Mouse (Mus musculus) adrenal gland, adult 8-10 months (tissue): Measurements from ENCODE around the gene 3110082I17Rik. TPM values are rescaled to one million over a fixed set of nuclear protein-coding genes. Genes with fewer than 3 reads are reported as not detected.
"Not testable (repeated sequence)": the region's sequence is repeated elsewhere in the genome, so short reads cannot be mapped to it uniquely, and the experiment has no call there.

Source experiments
- DNase-seq: peaks from one replicate; pipeline ENCODE4 v3.0.0; 2022
- total RNA-seq, 4 experiments: library from RNA; stranded (reverse); gene quantifications; 2 replicates each; pipeline ENCODE4 v1.2.4; 2022

3110082I17Rik gene
- total RNA-seq, 4 experiments from 2014 or later, result 7.3 to 20.6 (median 14.4) TPM

- DNase-seq, result no peak
Observed at GRCm38 (mm10) chr5:139349713-139350112, 110.6 kb downstream of the 3110082I17Rik start.

GRCm38 (mm10) chr5:139347225-139347624 lies 113.1 kb downstream of the 3110082I17Rik start:
- no peak for DNase-seq

- DNase-seq, result no peak
Observed at GRCm38 (mm10) chr5:139345364-139345714, 115.0 kb downstream of the 3110082I17Rik start.

GRCm38 (mm10) chr5:139344687-139345363 lies 115.5 kb downstream of the 3110082I17Rik start:
- peak; percentile 95 for DNase-seq

- DNase-seq, result peak; percentile 50
Observed at GRCm38 (mm10) chr5:139344021-139344686, 116.2 kb downstream of the 3110082I17Rik start.

GRCm38 (mm10) chr5:139338891-139339290 lies 121.4 kb downstream of the 3110082I17Rik start:
- no peak for DNase-seq

GRCm38 (mm10) chr5:139338403-139338802 lies 121.9 kb downstream of the 3110082I17Rik start:
- no peak for DNase-seq

GRCm38 (mm10) chr5:139337826-139338370 lies 122.4 kb downstream of the 3110082I17Rik start:
- no peak for DNase-seq

- no peak for DNase-seq
Observed at GRCm38 (mm10) chr5:139335634-139336033, 124.7 kb downstream of the 3110082I17Rik start.

GRCm38 (mm10) chr5:139334394-139334793 lies 125.9 kb downstream of the 3110082I17Rik start:
- DNase-seq, result not testable (repeated sequence)

GRCm38 (mm10) chr5:139333301-139334013 lies 126.9 kb downstream of the 3110082I17Rik start:
- no peak for DNase-seq

- DNase-seq, result no peak
Observed at GRCm38 (mm10) chr5:139332590-139333272, 127.6 kb downstream of the 3110082I17Rik start.

- DNase-seq, result peak; percentile 57
Observed at GRCm38 (mm10) chr5:139331742-139332141, 128.6 kb downstream of the 3110082I17Rik start.

- DNase-seq, result no peak
Observed at GRCm38 (mm10) chr5:139330766-139331165, 129.6 kb downstream of the 3110082I17Rik start.

GRCm38 (mm10) chr5:139327634-139328020 lies 132.7 kb downstream of the 3110082I17Rik start:
- DNase-seq, result no peak

GRCm38 (mm10) chr5:139326986-139327633 lies 133.2 kb downstream of the 3110082I17Rik start:
- no peak for DNase-seq

GRCm38 (mm10) chr5:139326111-139326696 lies 134.1 kb downstream of the 3110082I17Rik start:
- DNase-seq, result no peak

- no peak for DNase-seq
Observed at GRCm38 (mm10) chr5:139325395-139325966, 134.8 kb downstream of the 3110082I17Rik start, which contains the start of gene Adap1. Gene Adap1, minus strand, starts transcription at chr5:139325622.

GRCm38 (mm10) chr5:139324691-139325394 lies 135.5 kb downstream of the 3110082I17Rik start:
- DNase-seq, result no peak

- no peak for DNase-seq
Observed at GRCm38 (mm10) chr5:139324045-139324491, 136.3 kb downstream of the 3110082I17Rik start.
